Mouse (Mus musculus): ENCODE data around the gene Nisch.

- TF ChIP-seq CTCF (IDR thresholded peaks at IDR 0.05; ENCODE audit: low read depth): no peak
- no peak for TF ChIP-seq EP300 (optimal IDR thresholded peaks at IDR 0.05)
Measured at GRCm38 (mm10) chr14:31240528-31240927, 23.8 kb upstream of the Nisch start.
